Mouse (Mus musculus): ENCODE measurements around the gene Inha.

Inha gene

GRCm38 (mm10) chr1:75521321-75522031 is 14.6 kb downstream of the Inha start, which contains the start of gene Stk11ip:
TSS of gene Stk11ip (plus strand) at chr1:75521529.
- DNase-seq (ENCODE audit: low read depth, low spot score), result peak; percentile 95

GRCm38 (mm10) chr1:75524679-75525078 is 17.8 kb downstream of the Inha start:
- DNase-seq (ENCODE audit: low read depth, low spot score), result no peak

- DNase-seq (ENCODE audit: low read depth, low spot score), result no peak
Measured at GRCm38 (mm10) chr1:75530546-75530945, 23.7 kb downstream of the Inha start.

GRCm38 (mm10) chr1:75532280-75533172 is 25.6 kb downstream of the Inha start:
- DNase-seq (ENCODE audit: low read depth, low spot score), result no peak

GRCm38 (mm10) chr1:75533325-75534252 is 26.7 kb downstream of the Inha start:
- DNase-seq (ENCODE audit: low read depth, low spot score), result no peak

GRCm38 (mm10) chr1:75537587-75537986 is 30.7 kb downstream of the Inha start:
- DNase-seq (ENCODE audit: low read depth, low spot score), result no peak

GRCm38 (mm10) chr1:75538597-75539190 is 31.8 kb downstream of the Inha start:
- DNase-seq (ENCODE audit: low read depth, low spot score), result no peak

- no peak for DNase-seq (ENCODE audit: low read depth, low spot score)
Measured at GRCm38 (mm10) chr1:75541496-75541895, 34.6 kb downstream of the Inha start.

- no peak for DNase-seq (ENCODE audit: low read depth, low spot score)
Measured at GRCm38 (mm10) chr1:75544351-75544750, 37.5 kb downstream of the Inha start.

GRCm38 (mm10) chr1:75545965-75546956 is 39.4 kb downstream of the Inha start, which contains the start of gene Slc4a3:
TSS of gene Slc4a3 (plus strand) at chr1:75546266.
- DNase-seq (ENCODE audit: low read depth, low spot score), result peak; percentile 55

- DNase-seq (ENCODE audit: low read depth, low spot score), result no peak
Measured at GRCm38 (mm10) chr1:75547351-75547750, 40.5 kb downstream of the Inha start.

GRCm38 (mm10) chr1:75548083-75548482 is 41.2 kb downstream of the Inha start:
- DNase-seq (ENCODE audit: low read depth, low spot score), result no peak

GRCm38 (mm10) chr1:75548871-75549270 is 42.0 kb downstream of the Inha start:
- DNase-seq (ENCODE audit: low read depth, low spot score), result no peak

GRCm38 (mm10) chr1:75549289-75550279 is 42.7 kb downstream of the Inha start:
- DNase-seq (ENCODE audit: low read depth, low spot score), result no peak

GRCm38 (mm10) chr1:75550586-75550985 is 43.7 kb downstream of the Inha start:
- DNase-seq (ENCODE audit: low read depth, low spot score), result no peak

- no peak for DNase-seq (ENCODE audit: low read depth, low spot score)
Measured at GRCm38 (mm10) chr1:75555680-75556079, 48.8 kb downstream of the Inha start.

- no peak for DNase-seq (ENCODE audit: low read depth, low spot score)
Measured at GRCm38 (mm10) chr1:75556143-75556781, 49.4 kb downstream of the Inha start.

- no peak for DNase-seq (ENCODE audit: low read depth, low spot score)
Measured at GRCm38 (mm10) chr1:75557041-75557440, 50.2 kb downstream of the Inha start.
